Mouse (Mus musculus) spleen, adult 2 months (tissue): Measurements from ENCODE around the gene Nfib. TPM values are rescaled to one million over a fixed set of nuclear protein-coding genes. Genes with fewer than 3 reads are reported as not detected.

Experiments
- DNase-seq, 2 experiments: peaks; one replicate each; pipeline versions ENCODE4 v3.0.0 to v3.0.0-alpha.2; 2012 to 2021; ENCODE audit warnings: low spot score in 2 of 2, low read depth in 1 of 2
- H3K27ac ChIP-seq: fragments of 200-500 bp; 2 replicates; pipeline ENCODE4 v1.5.1; 2012; ENCODE audit warnings: low read length, inconsistent platforms; ENCODE audit not compliant: insufficient read depth
- H3K27me3 ChIP-seq: fragments of 200-500 bp; 2 replicates; pipeline ENCODE4 v1.6.1; 2012; ENCODE audit warnings: mild to moderate bottlenecking, moderate library complexity, low read length, inconsistent platforms; ENCODE audit not compliant: control insufficient read depth, insufficient read depth
- H3K36me3 ChIP-seq: fragments of 200-500 bp; 2 replicates; pipeline ENCODE4 v1.6.1; 2012; ENCODE audit warnings: mild to moderate bottlenecking, low read length, inconsistent platforms; ENCODE audit not compliant: control insufficient read depth, insufficient read depth
- H3K4me1 ChIP-seq: fragments of 200-500 bp; 2 replicates; pipeline ENCODE4 v1.6.1; 2011; ENCODE audit warnings: inconsistent platforms; ENCODE audit not compliant: control insufficient read depth, insufficient read depth, insufficient read length
- H3K4me3 ChIP-seq: fragments of 200-500 bp; 2 replicates; pipeline ENCODE4 v1.5.1; 2011; ENCODE audit warnings: mild to moderate bottlenecking, inconsistent platforms; ENCODE audit not compliant: insufficient read depth, insufficient read length; ENCODE audit errors: extremely low read depth
- CTCF ChIP-seq: fragments of 200-500 bp; IDR thresholded peaks from 2 replicates; pipeline ENCODE4 v1.5.1; 2011; ENCODE audit warnings: mild to moderate bottlenecking, inconsistent platforms; ENCODE audit not compliant: insufficient read depth, insufficient read length, insufficient replicate concordance; ENCODE audit errors: extremely low read depth
- POLR2A ChIP-seq: fragments of 200-500 bp; IDR thresholded peaks from 2 replicates; pipeline ENCODE4 v1.6.1; 2011; ENCODE audit warnings: low read depth, low read length, inconsistent platforms
- WGBS: fragments of 180-500 bp; shearing (Covaris S2); methylation state at CpG from one replicate; pipeline ENCODE4 v1.1.7; 2018; 5-methylcytosine and 5-hydroxymethylcytosine counted together
- polyA plus RNA-seq: library from polyadenylated mRNA; depleted of rRNA; stranded (reverse); fragments of >200 nt; gene quantifications from 2 replicates; pipeline ENCODE4 v1.2.3, GENCODE M21; 2012

The Nfib gene
- polyA plus RNA-seq, 1 experiment = 2.3 TPM

GRCm38 (mm10) chr4:82316168-82316567 is 389.4 kb downstream of the Nfib start:
- H3K36me3 ChIP-seq = no peaks in the 10 kb centered on the region
- no peak for TF ChIP-seq POLR2A
- TF ChIP-seq CTCF = no peak
- H3K4me3 ChIP-seq = no peak overlapping the region
- WGBS = 45% methylated on average over 6 of the region's 6 CpGs
- no peak overlapping the region for H3K27ac ChIP-seq
- H3K4me1 ChIP-seq = no peaks in the 10 kb centered on the region
- no peak for DNase-seq
- no peaks in the 10 kb centered on the region for H3K27me3 ChIP-seq

- Histone ChIP-seq H3K4me3 (no peak overlapping the region), H3K4me1 (no peaks in the 10 kb centered on the region), H3K27me3 (no peaks in the 10 kb centered on the region), H3K36me3 (no peaks in the 10 kb centered on the region), H3K27ac (no peak overlapping the region)
- no peak for DNase-seq
- 76% methylated on average over 2 of the region's 2 CpGs for WGBS
- no peak for TF ChIP-seq POLR2A
- no peak for TF ChIP-seq CTCF
Measured at GRCm38 (mm10) chr4:82315710-82316109, 389.8 kb downstream of the Nfib start.

- 71% methylated on average over 11 of the region's 11 CpGs for WGBS
- Histone ChIP-seq H3K27me3 (no peaks in the 10 kb centered on the region), H3K36me3 (no peaks in the 10 kb centered on the region), H3K4me3 (no peak overlapping the region), H3K27ac (no peak overlapping the region), H3K4me1 (no peaks in the 10 kb centered on the region)
- TF ChIP-seq CTCF = no peak
- no peak for TF ChIP-seq POLR2A
- no peak for DNase-seq
Measured at GRCm38 (mm10) chr4:82310924-82311734, 394.4 kb downstream of the Nfib start.

GRCm38 (mm10) chr4:82306045-82306444 is 399.5 kb downstream of the Nfib start:
- Histone ChIP-seq H3K36me3 (no peaks in the 10 kb centered on the region), H3K27me3 (no peaks in the 10 kb centered on the region), H3K27ac (no peak overlapping the region), H3K4me3 (no peak overlapping the region), H3K4me1 (no peaks in the 10 kb centered on the region)
- WGBS = 73% methylated on average over 6 of the region's 6 CpGs
- no peak for DNase-seq
- no peak for TF ChIP-seq CTCF
- no peak for TF ChIP-seq POLR2A

- TF ChIP-seq CTCF = no peak
- TF ChIP-seq POLR2A = no peak
- DNase-seq = no peak
- H3K27me3 ChIP-seq = no peaks in the 10 kb centered on the region
- H3K36me3 ChIP-seq = no peaks in the 10 kb centered on the region
- WGBS = 30% methylated on average over 17 of the region's 17 CpGs
- H3K4me3 ChIP-seq = no peak overlapping the region
- H3K27ac ChIP-seq = no peak overlapping the region
- H3K4me1 ChIP-seq = no peaks in the 10 kb centered on the region
Measured at GRCm38 (mm10) chr4:82304148-82304871, 401.2 kb downstream of the Nfib start.

- WGBS = 91% methylated on average over 3 of the region's 3 CpGs
- no peak for DNase-seq
- Histone ChIP-seq H3K4me1 (no peaks in the 10 kb centered on the region), H3K27me3 (no peaks in the 10 kb centered on the region), H3K4me3 (no peak overlapping the region), H3K27ac (no peak overlapping the region), H3K36me3 (no peaks in the 10 kb centered on the region)
- TF ChIP-seq CTCF = no peak
- TF ChIP-seq POLR2A = no peak
Measured at GRCm38 (mm10) chr4:82303362-82303900, 402.1 kb downstream of the Nfib start.
